Comparison of ENCODE assay signal across 14 mouse cellular contexts in genomic region chr4:140944356-140944755, GRCm38 (mm10). TPM values are rescaled to one million over a fixed set of nuclear protein-coding genes. Genes with fewer than 3 reads are reported as not detected.
DNase-seq lines count a peak whose midpoint lies in the region; ATAC-seq and TF ChIP-seq lines count a peak whose summit lies in the region.
"Had no signal": no experiment of that assay in that cellular context is flagged by ENCODE, and none has a peak within 500 bp of the region (broad histone marks: within the 10 kb centered on the region; RNA-seq: fewer than 3 reads in every experiment).

No protein-coding gene starts in this region.

- no peaks in the 10 kb centered on the region for H3K9me3 ChIP-seq in liver, postnatal 0 days (ENCODE audit: low read length)
- H3K9me3 ChIP-seq in liver, embryonic 12.5 days (replicated peaks): 0 out of 2 replicates have a peak, but pooled peaks cover 3% of the 10 kb centered on the region
- H3K9me3 ChIP-seq: forebrain, embryonic 12.5 days; hindbrain, embryonic 12.5 days; liver, embryonic 15.5 days had no signal

- H3K4me1 ChIP-seq in liver, postnatal 0 days (ENCODE audit: insufficient read depth): no peaks in the 10 kb centered on the region; the same call in 1 of the 2 replicates
- H3K4me1 ChIP-seq in liver, embryonic 12.5 days: peaks cover 5% of the 10 kb centered on the region; the same call in 1 of the 2 replicates
- H3K4me1 ChIP-seq in spleen, adult 2 months (ENCODE audit: control insufficient read depth, insufficient read depth, insufficient read length): peaks cover 39% of the 10 kb centered on the region; the same call in 1 of the 2 replicates
- H3K4me1 ChIP-seq: embryonic facial prominence, embryonic 12.5 days; forebrain, embryonic 12.5 days; hindbrain, embryonic 12.5 days; liver, embryonic 15.5 days had no signal

- H3K9ac ChIP-seq in liver, postnatal 0 days (replicated peaks): no peak overlapping the region
- no peak overlapping the region for H3K9ac ChIP-seq in liver, embryonic 12.5 days
- H3K9ac ChIP-seq: embryonic facial prominence, embryonic 12.5 days; forebrain, embryonic 12.5 days; hindbrain, embryonic 12.5 days; liver, embryonic 15.5 days had no signal

- no peak for TF ChIP-seq CTCF in liver, postnatal 0 days (IDR thresholded peaks at IDR 0.05; ENCODE audit: low read depth)
- no peak for TF ChIP-seq CTCF in spleen, adult 2 months (IDR thresholded peaks at IDR 0.05; ENCODE audit: extremely low read depth, insufficient read depth, insufficient read length, insufficient replicate concordance)

- H3K4me3 ChIP-seq in liver, postnatal 0 days (ENCODE audit: low read depth, low read length): no peak overlapping the region
- H3K4me3 ChIP-seq in liver, embryonic 12.5 days: no peak overlapping the region
- H3K4me3 ChIP-seq in spleen, adult 2 months (ENCODE audit: extremely low read depth, insufficient read depth, insufficient read length): no peak overlapping the region
- H3K4me3 ChIP-seq: embryonic facial prominence, embryonic 12.5 days; forebrain, embryonic 12.5 days; hindbrain, embryonic 12.5 days; liver, embryonic 15.5 days had no signal

- 58% methylated on average over 12 of the region's 12 CpGs for WGBS in liver, postnatal 0 days (ENCODE audit: insufficient replicate concordance)
- WGBS in liver, embryonic 12.5 days (ENCODE audit: insufficient replicate concordance): 67% methylated on average over 12 of the region's 12 CpGs
- WGBS in spleen, adult 2 months: 22% methylated on average over 12 of the region's 12 CpGs

- TF ChIP-seq POLR2A in spleen, adult 2 months (IDR thresholded peaks at IDR 0.05; ENCODE audit: low read depth, low read length): no peak; the same call in 1 of the 2 replicates

- peak; percentile 59 for ATAC-seq in liver, postnatal 0 days
- ATAC-seq in liver, embryonic 12.5 days: no peak
- ATAC-seq in common myeloid progenitor, adult 5-6 weeks (replicated peaks; ENCODE audit: low read depth, poor library complexity, severe bottlenecking): peak; percentile 12; the same call in 1 of the 2 replicates

- no peaks in the 10 kb centered on the region for H3K36me3 ChIP-seq in liver, postnatal 0 days (replicated peaks; ENCODE audit: insufficient read depth, low read length)
- H3K36me3 ChIP-seq in liver, embryonic 12.5 days: no peaks in the 10 kb centered on the region
- no peaks in the 10 kb centered on the region for H3K36me3 ChIP-seq in spleen, adult 2 months (ENCODE audit: control insufficient read depth, insufficient read depth, low read length)
- H3K36me3 ChIP-seq: embryonic facial prominence, embryonic 12.5 days; forebrain, embryonic 12.5 days; hindbrain, embryonic 12.5 days; liver, embryonic 15.5 days had no signal

- no peak for TF ChIP-seq EP300 in liver, postnatal 0 days (IDR thresholded peaks at IDR 0.05; ENCODE audit: low read depth)

- no peaks in the 10 kb centered on the region for H3K27me3 ChIP-seq in liver, postnatal 0 days (ENCODE audit: insufficient read depth, low read length)
- H3K27me3 ChIP-seq in liver, embryonic 12.5 days (replicated peaks): no peaks in the 10 kb centered on the region
- no peaks in the 10 kb centered on the region for H3K27me3 ChIP-seq in spleen, adult 2 months (ENCODE audit: control insufficient read depth, insufficient read depth, low read length)
- H3K27me3 ChIP-seq: embryonic facial prominence, embryonic 12.5 days; forebrain, embryonic 12.5 days; hindbrain, embryonic 12.5 days; liver, embryonic 15.5 days had no signal

- H3K4me2 ChIP-seq in liver, postnatal 0 days (ENCODE audit: low read depth, low read length): no peak overlapping the region
- no peak overlapping the region for H3K4me2 ChIP-seq in liver, embryonic 12.5 days
- H3K4me2 ChIP-seq: embryonic facial prominence, embryonic 12.5 days; forebrain, embryonic 12.5 days; heart, embryonic 11.5 days; hindbrain, embryonic 12.5 days; liver, embryonic 15.5 days had no signal

- DNase-seq in liver, postnatal 0 days: peak; percentile 48
- peak; percentile 56 to 80 for DNase-seq in spleen, adult 2 months (ENCODE audit: low read depth in 1 of 2, low spot score in 2 of 2)
- peak; percentile 71 for DNase-seq in thymus, postnatal 4 days
- DNase-seq in embryo, embryonic 9.5 days (ENCODE audit: extremely low spot score): no peak
- DNase-seq in urinary bladder, postnatal 36 days (ENCODE audit: low spot score in 2 of 2): no peak
- DNase-seq: cerebellum, adult 9-11 months; kidney, adult 18-20 months had no signal

- peak overlapping the region; percentile 60 for H3K27ac ChIP-seq in liver, postnatal 0 days (ENCODE audit: low read depth)
- H3K27ac ChIP-seq in liver, embryonic 12.5 days: no peak overlapping the region; the same call in 1 of the 2 replicates
- H3K27ac ChIP-seq in spleen, adult 2 months (ENCODE audit: insufficient read depth, low read length): peak overlapping the region; percentile 96
- H3K27ac ChIP-seq: embryonic facial prominence, embryonic 12.5 days; forebrain, embryonic 12.5 days; hindbrain, embryonic 12.5 days had no signal

RNA-seq across cellular contexts. Expression of gene Sdhb, which starts 16.6 kb away (rescaled TPM):
- polyA plus RNA-seq in liver, postnatal 0 days (2015; fragmentation: Nextera tagmentation; extraction: Ambion mirVana): 312 and 329 TPM in 2 replicates
- polyA plus RNA-seq in liver, embryonic 12.5 days (2016; fragmentation: Nextera tagmentation; extraction: Ambion mirVana): 241 and 248 TPM in 2 replicates
- 115 and 121 TPM in 2 replicates for total RNA-seq in common myeloid progenitor, adult 5-6 weeks (2017)
- 66.0 and 79.2 TPM in 2 replicates for polyA plus RNA-seq in spleen, adult 2 months (2012; rRNA removed)

RNA-seq across cellular contexts. Expression of gene Padi2, which starts 38.2 kb away (rescaled TPM):
- polyA plus RNA-seq in liver, postnatal 0 days (2015; fragmentation: Nextera tagmentation; extraction: Ambion mirVana): 1.9 and 2.1 TPM in 2 replicates
- polyA plus RNA-seq in liver, embryonic 12.5 days (2016; fragmentation: Nextera tagmentation; extraction: Ambion mirVana): 2.5 and 3.7 TPM in 2 replicates
- total RNA-seq in common myeloid progenitor, adult 5-6 weeks (2017): 14.5 and 17.0 TPM in 2 replicates
- polyA plus RNA-seq in spleen, adult 2 months (2012; rRNA removed): 10.7 and 12.0 TPM in 2 replicates

RNA-seq across cellular contexts. Expression of gene Atp13a2, which starts 42.3 kb away (rescaled TPM):
- polyA plus RNA-seq in liver, postnatal 0 days (2015; fragmentation: Nextera tagmentation; extraction: Ambion mirVana): 13.2 and 15.8 TPM in 2 replicates
- polyA plus RNA-seq in liver, embryonic 12.5 days (2016; fragmentation: Nextera tagmentation; extraction: Ambion mirVana): 30.8 and 31.4 TPM in 2 replicates
- 33.6 and 63.3 TPM in 2 replicates for total RNA-seq in common myeloid progenitor, adult 5-6 weeks (2017)
- polyA plus RNA-seq in spleen, adult 2 months (2012; rRNA removed): 275 and 360 TPM in 2 replicates

Comparison
In these comparisons a context has a peak if more than half of its experiments do, and no peak if none do; other contexts are left out.
1. DNase-seq: peak in liver, postnatal 0 days (single experiment), spleen, adult 2 months (2 of 2) and thymus, postnatal 4 days (single experiment); none in embryo, embryonic 9.5 days (single experiment) and urinary bladder, postnatal 36 days (0 of 2).